Mouse (Mus musculus) hindbrain, embryonic 15.5 days (tissue): ENCODE data around the gene Acbd4. TPM values are rescaled to one million over a fixed set of nuclear protein-coding genes. Genes with fewer than 3 reads are reported as not detected.

Experiments
- ATAC-seq: fragments of 200-750 bp; cut with Nextera tagmentation; 2 replicates; pipeline ENCODE4 v1.8.0; 2017; ENCODE audit warnings: low read depth, moderate number of reproducible peaks, moderate TSS enrichment; ENCODE audit not compliant: low FRiP score
- H3K27ac ChIP-seq: fragments of 300-500 bp; sonication (generic); replicated peaks from 2 replicates; pipeline ENCODE4 v1.5.1; 2015; ENCODE audit warnings: mild to moderate bottlenecking, inconsistent platforms
- H3K27me3 ChIP-seq: fragments of 300-500 bp; sonication (generic); 2 replicates; pipeline ENCODE4 v1.6.1; 2015; ENCODE audit warnings: control low read depth, inconsistent platforms
- H3K36me3 ChIP-seq: fragments of 300-500 bp; sonication (generic); 2 replicates; pipeline ENCODE4 v1.6.1; 2015; ENCODE audit warnings: control low read depth, inconsistent platforms
- H3K4me1 ChIP-seq: fragments of 300-500 bp; sonication (generic); replicated peaks from 2 replicates; pipeline ENCODE4 v1.6.1; 2015; ENCODE audit warnings: control low read depth, inconsistent platforms
- H3K4me2 ChIP-seq: fragments of 300-500 bp; sonication (generic); 2 replicates; pipeline ENCODE4 v1.6.1; 2015; ENCODE audit warnings: moderate library complexity, mild to moderate bottlenecking, inconsistent platforms
- H3K4me3 ChIP-seq: fragments of 300-500 bp; sonication (generic); 2 replicates; pipeline ENCODE4 v1.5.1; 2015; ENCODE audit warnings: mild to moderate bottlenecking, inconsistent platforms
- H3K9ac ChIP-seq: fragments of 300-500 bp; sonication (generic); 2 replicates; pipeline ENCODE4 v1.6.1; 2015; ENCODE audit warnings: inconsistent platforms
- H3K9me3 ChIP-seq: fragments of 300-500 bp; sonication (generic); 2 replicates; pipeline ENCODE4 v1.6.1; 2016; ENCODE audit warnings: control low read depth, inconsistent platforms
- WGBS: fragments of 180-500 bp; shearing (Covaris S2); methylation state at CpG from one replicate; pipeline ENCODE4 v1.1.7; 2015; 5-methylcytosine and 5-hydroxymethylcytosine counted together
- polyA plus RNA-seq: library from polyadenylated mRNA; unstranded; fragments of >200 nt; fragmentation: Nextera tagmentation; extraction: Ambion mirVana; gene quantifications from 2 replicates; pipeline ENCODE4 v1.2.1, GENCODE M21; 2015

Gene Acbd4
- polyA plus RNA-seq, 1 experiment from 2014 or later, result 11.1 TPM

- Histone ChIP-seq H3K4me2 (no peak overlapping the region), H3K9me3 (no peaks in the 10 kb centered on the region), H3K4me3 (no peak overlapping the region), H3K36me3 (peaks cover 19% of the 10 kb centered on the region), H3K9ac (no peak overlapping the region), H3K27me3 (no peaks in the 10 kb centered on the region), H3K27ac (peak overlapping the region; percentile 93; the same call in 1 of the 2 replicates), H3K4me1 (peaks cover 38% of the 10 kb centered on the region)
- no peak for ATAC-seq
- WGBS, result 81% methylated on average over 14 of the region's 14 CpGs
Measured at GRCm38 (mm10) chr11:103139951-103140762, 38.7 kb downstream of the Acbd4 start.

DNA sequence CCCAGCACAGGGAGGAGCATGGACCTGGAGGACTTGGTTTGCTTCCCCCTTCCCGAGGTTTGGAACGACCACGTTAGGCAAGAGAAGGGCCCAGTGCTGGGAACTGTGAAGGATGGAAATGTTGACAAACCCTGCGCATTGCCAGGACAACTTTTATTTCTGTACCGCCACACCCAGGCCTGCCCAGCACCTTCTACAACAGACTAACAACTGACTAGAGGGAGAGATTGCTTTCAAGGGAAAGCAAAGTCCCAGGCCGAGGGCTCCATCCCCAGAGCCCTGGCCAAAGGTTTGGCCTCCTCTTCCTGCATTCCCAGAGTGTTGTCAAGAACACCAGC is 39.2 kb downstream of the Acbd4 start:
- no peak for ATAC-seq
- Histone ChIP-seq H3K9ac (no peak overlapping the region), H3K4me3 (no peak overlapping the region), H3K27ac (peak overlapping the region; percentile 93), H3K36me3 (peaks cover 19% of the 10 kb centered on the region), H3K9me3 (no peaks in the 10 kb centered on the region), H3K27me3 (no peaks in the 10 kb centered on the region), H3K4me2 (no peak overlapping the region), H3K4me1 (peaks cover 32% of the 10 kb centered on the region)
- 49% methylated on average over 6 of the region's 6 CpGs for WGBS

DNA sequence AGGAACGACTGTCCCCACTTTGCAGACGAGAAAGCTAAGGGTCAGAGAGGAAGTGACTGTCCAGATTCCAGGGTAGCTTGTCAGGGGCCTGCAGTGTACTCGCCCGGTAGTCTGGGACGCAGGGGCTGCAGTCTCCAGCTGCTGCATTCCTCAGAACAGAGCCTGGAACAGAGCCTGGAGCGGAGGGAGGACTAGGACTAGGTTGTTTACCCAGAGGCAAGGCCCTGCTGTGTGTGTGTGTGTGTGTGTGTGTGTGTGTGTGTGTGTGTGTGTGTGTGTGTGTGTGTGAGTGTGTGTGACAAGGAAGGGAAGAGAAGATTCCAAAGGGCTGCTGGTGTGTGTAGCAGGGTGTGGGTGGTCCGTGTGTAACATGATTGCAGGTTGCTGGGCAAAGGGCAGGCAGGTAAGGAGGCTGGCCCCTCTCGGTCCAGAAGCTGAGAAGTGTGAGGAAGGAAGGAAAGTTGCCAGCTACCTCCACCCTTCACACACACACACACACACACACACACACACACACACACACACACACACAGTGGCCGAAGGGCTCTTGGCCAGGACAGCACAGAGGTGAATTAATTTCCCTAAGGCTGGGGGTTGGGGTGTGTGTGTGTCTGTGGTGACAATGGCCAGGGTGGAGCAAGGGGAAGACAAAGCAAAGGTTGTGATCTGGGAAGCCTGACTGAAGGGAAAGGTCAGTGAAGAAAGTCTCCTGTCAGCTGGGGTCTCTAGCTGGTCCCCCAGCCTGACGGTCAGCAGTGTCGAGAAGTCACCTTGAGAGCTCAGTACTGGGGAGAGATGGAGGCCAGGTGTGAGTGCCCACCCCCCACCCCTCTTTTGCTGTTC is 39.8 kb downstream of the Acbd4 start:
- H3K4me2 ChIP-seq, result peak overlapping the region; percentile 11; the same call in 1 of the 2 replicates

DNA sequence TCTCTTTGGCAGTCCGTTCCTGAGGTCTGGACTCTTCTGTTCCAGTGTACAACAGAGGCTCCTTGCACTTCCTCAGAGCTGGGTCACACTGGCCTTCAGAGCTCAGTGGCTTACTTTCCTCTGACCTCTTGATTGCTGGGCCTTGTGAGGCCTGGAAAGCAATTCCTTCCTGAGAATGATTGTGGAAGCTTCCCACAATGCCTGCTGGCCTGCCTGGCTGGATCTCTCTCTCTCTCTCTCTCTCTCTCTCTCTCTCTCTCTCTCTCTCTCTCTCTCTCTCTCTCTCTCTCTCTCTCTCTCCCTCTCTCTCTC is 40.4 kb downstream of the Acbd4 start:
- peaks cover 26% of the 10 kb centered on the region for H3K4me1 ChIP-seq
- H3K36me3 ChIP-seq, result peaks cover 19% of the 10 kb centered on the region
- H3K27ac ChIP-seq, result peak overlapping the region; percentile 93
- no peak for ATAC-seq
- no peaks in the 10 kb centered on the region for H3K9me3 ChIP-seq
- 22% methylated on average over 1 of the region's 1 CpGs for WGBS
- no peak overlapping the region for H3K4me3 ChIP-seq
- peak overlapping the region; percentile 14 for H3K9ac ChIP-seq
- peak overlapping the region; percentile 11; the same call in 1 of the 2 replicates for H3K4me2 ChIP-seq
- no peaks in the 10 kb centered on the region for H3K27me3 ChIP-seq

More for the DNA sequence above, 39.8 kb downstream of the Acbd4 start:
- Histone ChIP-seq H3K27ac (peak overlapping the region; percentile 93), H3K9ac (peak overlapping the region; percentile 14), H3K4me1 (peaks cover 27% of the 10 kb centered on the region), H3K9me3 (no peaks in the 10 kb centered on the region), H3K36me3 (peaks cover 19% of the 10 kb centered on the region), H3K4me3 (no peak overlapping the region), H3K27me3 (no peaks in the 10 kb centered on the region)
- ATAC-seq, result no peak
- WGBS, result 31% methylated on average over 11 of the region's 11 CpGs

DNA sequence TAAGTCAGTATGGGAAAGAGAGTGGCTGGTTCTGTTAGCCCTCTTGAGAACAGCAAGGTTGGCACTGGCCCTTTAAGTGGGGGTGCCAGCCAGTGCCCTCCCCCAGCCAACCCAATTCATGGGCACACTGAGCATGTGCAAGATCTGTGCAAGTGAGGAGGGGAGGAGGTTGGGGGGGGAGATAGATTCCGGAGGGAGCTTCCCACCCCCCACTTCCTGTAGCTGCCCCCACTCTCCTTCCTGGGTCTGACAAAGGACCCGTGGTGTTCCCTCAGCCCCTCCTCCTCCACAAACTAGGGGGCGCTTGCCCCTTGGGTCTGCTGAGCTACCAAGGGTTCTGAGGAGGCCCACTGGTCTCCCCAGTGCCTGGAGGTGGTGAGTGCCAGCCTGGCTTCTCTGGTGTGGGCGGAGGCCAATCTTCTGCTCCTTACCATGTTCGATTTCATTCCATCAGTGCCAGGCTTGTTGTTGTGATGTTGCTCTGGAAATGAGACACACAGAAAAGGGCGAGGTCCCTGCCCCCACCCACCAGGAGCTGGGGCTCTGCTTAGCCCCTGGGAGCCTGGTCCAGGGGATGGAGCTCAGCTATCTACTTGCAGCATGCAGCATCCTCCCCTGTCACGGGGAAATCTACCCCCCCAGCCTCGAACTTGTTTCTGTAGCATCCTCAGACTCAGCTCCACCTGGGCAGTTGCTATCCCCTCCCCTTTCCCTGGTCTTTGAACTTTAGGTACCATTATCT is 41.1 kb downstream of the Acbd4 start:
- Histone ChIP-seq H3K4me2 (peak overlapping the region; percentile 64), H3K4me3 (peak overlapping the region; percentile 35), H3K27ac (peak overlapping the region; percentile 93), H3K9ac (peak overlapping the region; percentile 42), H3K36me3 (peaks cover 19% of the 10 kb centered on the region), H3K9me3 (no peaks in the 10 kb centered on the region), H3K4me1 (peaks cover 26% of the 10 kb centered on the region), H3K27me3 (no peaks in the 10 kb centered on the region)
- WGBS, result 19% methylated on average over 8 of the region's 8 CpGs
- ATAC-seq, result peak; percentile 94

DNA sequence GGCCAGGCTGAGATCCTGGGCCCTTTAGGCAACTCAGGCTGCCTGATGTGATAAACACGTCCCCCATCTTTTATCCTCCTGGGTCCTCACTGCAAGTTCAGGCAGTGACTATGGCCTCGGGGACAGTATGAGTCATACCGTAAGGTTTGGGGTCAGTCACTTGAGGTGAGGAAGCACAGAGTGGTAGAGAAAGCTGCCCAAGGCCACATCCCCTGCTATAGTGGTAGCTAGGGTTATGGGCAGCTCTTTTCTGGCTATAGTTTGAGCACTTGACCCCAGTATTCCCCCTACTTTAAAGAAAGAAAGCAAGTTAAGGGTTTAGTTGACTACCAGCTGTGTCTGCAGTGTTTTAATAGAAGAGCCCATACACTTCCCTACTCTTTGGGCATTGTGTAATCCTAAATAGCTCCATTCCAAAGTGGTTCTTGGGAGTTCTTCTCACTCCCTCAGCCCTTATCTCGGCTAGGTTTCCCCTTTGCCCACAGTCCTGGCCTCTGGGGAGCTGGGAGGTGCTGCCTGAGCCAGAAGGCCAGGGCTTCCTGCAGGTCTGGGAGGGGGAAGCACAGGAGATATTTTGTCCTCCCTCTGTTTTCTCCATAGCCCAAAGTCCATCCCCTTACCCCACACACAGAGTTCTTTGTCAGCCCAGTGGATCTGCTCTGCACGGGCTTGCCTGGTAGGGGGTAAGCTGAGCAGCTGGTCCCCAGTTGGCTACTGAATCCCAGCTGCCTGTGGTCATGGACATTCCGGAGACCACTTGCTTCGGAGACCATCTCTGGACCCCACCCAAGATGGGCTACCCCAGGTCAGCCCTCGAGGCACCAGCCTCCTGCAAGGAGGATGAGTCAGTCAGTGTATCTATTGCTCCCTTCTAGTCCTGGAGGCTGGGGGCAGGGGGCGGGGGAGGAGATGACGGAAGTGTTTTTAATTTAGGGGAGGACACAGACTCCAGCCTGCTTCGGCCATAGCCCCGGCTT is 43.1 kb downstream of the Acbd4 start:
- Histone ChIP-seq H3K9ac (no peak overlapping the region), H3K4me2 (no peak overlapping the region), H3K4me3 (no peak overlapping the region), H3K27me3 (no peaks in the 10 kb centered on the region), H3K9me3 (no peaks in the 10 kb centered on the region), H3K4me1 (peaks cover 26% of the 10 kb centered on the region), H3K36me3 (peaks cover 5% of the 10 kb centered on the region; the same call in 1 of the 2 replicates), H3K27ac (no peak overlapping the region)
- ATAC-seq, result no peak
- WGBS, result 43% methylated on average over 12 of the region's 12 CpGs

GRCm38 (mm10) chr11:103146386-103146785 is 44.9 kb downstream of the Acbd4 start:
- H3K27ac ChIP-seq, result no peak overlapping the region
- H3K9ac ChIP-seq, result no peak overlapping the region
- no peak for ATAC-seq
- 89% methylated on average over 4 of the region's 4 CpGs for WGBS
- no peaks in the 10 kb centered on the region for H3K9me3 ChIP-seq
- no peak overlapping the region for H3K4me2 ChIP-seq
- H3K27me3 ChIP-seq, result no peaks in the 10 kb centered on the region
- H3K36me3 ChIP-seq, result no peaks in the 10 kb centered on the region
- H3K4me3 ChIP-seq, result no peak overlapping the region
- peaks cover 19% of the 10 kb centered on the region for H3K4me1 ChIP-seq

GRCm38 (mm10) chr11:103147766-103148165 is 46.3 kb downstream of the Acbd4 start:
- Histone ChIP-seq H3K27ac (no peak overlapping the region), H3K9me3 (no peaks in the 10 kb centered on the region), H3K27me3 (no peaks in the 10 kb centered on the region), H3K4me2 (no peak overlapping the region), H3K4me3 (no peak overlapping the region), H3K9ac (no peak overlapping the region), H3K36me3 (no peaks in the 10 kb centered on the region), H3K4me1 (peaks cover 6% of the 10 kb centered on the region)
- 66% methylated on average over 4 of the region's 4 CpGs for WGBS
- ATAC-seq, result no peak

GRCm38 (mm10) chr11:103149771-103150170 is 48.3 kb downstream of the Acbd4 start:
- Histone ChIP-seq H3K36me3 (no peaks in the 10 kb centered on the region), H3K9ac (no peak overlapping the region), H3K4me3 (no peak overlapping the region), H3K27me3 (no peaks in the 10 kb centered on the region), H3K9me3 (no peaks in the 10 kb centered on the region), H3K4me2 (no peak overlapping the region), H3K27ac (no peak overlapping the region), H3K4me1 (no peaks in the 10 kb centered on the region)
- no peak for ATAC-seq
- WGBS, result 97% methylated on average over 4 of the region's 4 CpGs

DNA sequence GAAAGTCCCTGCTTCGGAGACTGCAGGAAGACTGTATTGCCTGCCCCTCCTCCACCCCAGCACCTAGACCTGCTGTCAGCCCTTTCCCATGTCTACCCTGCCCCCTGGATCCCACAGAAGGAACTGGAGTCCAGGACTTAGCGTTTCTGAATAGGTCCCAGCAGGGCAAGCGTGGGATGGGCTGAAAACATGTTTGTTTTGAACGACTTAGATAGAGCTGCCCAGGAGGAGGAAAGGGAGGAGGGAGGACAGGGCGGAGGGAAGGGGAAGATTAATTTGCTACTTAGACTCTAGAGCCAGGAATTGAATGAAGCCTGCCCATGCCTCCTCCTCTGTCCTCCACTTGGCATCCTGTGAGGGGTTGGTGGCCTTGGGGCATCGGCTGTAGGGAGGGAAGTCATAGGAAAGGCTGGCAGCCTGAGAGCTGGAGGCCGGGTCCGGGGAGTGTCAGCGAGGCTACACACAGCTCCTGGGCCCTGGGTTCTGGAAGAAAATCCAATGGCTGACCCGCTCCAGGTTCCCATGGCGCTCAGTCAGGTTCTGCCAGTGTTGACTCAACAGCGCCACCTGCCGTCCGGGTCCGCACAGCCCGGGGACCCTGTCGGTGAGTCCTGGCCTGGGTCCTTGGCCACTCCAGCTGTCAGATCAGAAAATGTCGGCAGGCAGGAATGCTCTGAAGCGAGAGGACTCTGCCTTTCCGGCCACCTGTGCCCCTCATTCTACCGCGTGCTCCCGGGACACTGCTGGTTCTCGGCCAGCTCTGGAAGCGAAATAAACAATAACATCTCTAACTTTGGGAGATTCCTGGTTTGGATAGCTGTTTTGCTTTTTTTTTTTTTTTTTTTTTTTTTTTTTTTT is 57.4 kb downstream of the Acbd4 start:
- 2% methylated on average over 25 of the region's 25 CpGs for WGBS
- Histone ChIP-seq H3K4me3 (peak overlapping the region; percentile 9), H3K9ac (no peak overlapping the region), H3K4me2 (peak overlapping the region; percentile 52), H3K27ac (peak overlapping the region; percentile 65), H3K27me3 (no peaks in the 10 kb centered on the region), H3K4me1 (peaks cover 11% of the 10 kb centered on the region; the same call in 1 of the 2 replicates), H3K9me3 (no peaks in the 10 kb centered on the region), H3K36me3 (no peaks in the 10 kb centered on the region)
- ATAC-seq, result peak; percentile 94
